Mouse (Mus musculus): ENCODE measurements around the gene Mtfp1. TPM values are rescaled to one million over a fixed set of nuclear protein-coding genes. Genes with fewer than 3 reads are reported as not detected.

The Mtfp1 gene
- polyA plus RNA-seq, 1 experiment from 2014 or later, result 8.7 TPM

DNA sequence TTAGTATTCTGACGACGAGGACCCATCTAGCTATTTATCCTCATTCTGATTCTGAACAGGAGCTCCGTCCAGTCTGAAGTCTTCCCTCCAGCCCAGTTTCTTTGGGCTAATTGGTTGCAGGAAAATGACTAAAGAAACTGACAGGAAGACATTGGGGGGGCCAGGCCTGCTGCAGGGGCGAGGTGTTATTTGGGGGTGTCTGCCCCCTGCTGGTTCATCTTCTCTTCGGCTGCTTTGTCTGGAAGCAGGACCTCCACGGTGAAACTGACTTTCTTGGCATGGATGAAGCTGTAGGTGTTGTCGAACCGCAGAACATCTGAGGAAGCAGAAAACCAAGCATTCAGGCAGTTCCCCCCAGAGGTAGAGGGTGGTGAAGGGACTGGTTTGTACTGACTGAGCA lies 2.9 kb upstream of the Mtfp1 start:
- Histone ChIP-seq H3K4me2 (no peak overlapping the region), H3K36me3 (no peaks in the 10 kb centered on the region), H3K4me3 (replicated peaks) (no peak overlapping the region), H3K9ac (replicated peaks) (no peak overlapping the region), H3K27me3 (no peaks in the 10 kb centered on the region), H3K27ac (no peak overlapping the region), H3K4me1 (replicated peaks) (peaks cover 22% of the 10 kb centered on the region), H3K9me3 (no peaks in the 10 kb centered on the region)
- ATAC-seq (ENCODE audit: insufficient number of reproducible peaks, insufficient read depth, low FRiP score, low TSS enrichment, low read depth), result no peak
- 65% methylated on average over 8 of the region's 8 CpGs for WGBS

- peak overlapping the region; percentile 52 for H3K4me3 ChIP-seq (replicated peaks)
- H3K27ac ChIP-seq, result peak overlapping the region; percentile 83
- ATAC-seq (ENCODE audit: insufficient number of reproducible peaks, insufficient read depth, low FRiP score, low TSS enrichment, low read depth), result peak; percentile 27; the same call in 1 of the 2 replicates
- H3K27me3 ChIP-seq, result no peaks in the 10 kb centered on the region
- H3K4me2 ChIP-seq, result peak overlapping the region; percentile 86
- H3K4me1 ChIP-seq (replicated peaks), result peaks cover 22% of the 10 kb centered on the region
- H3K9me3 ChIP-seq, result no peaks in the 10 kb centered on the region
- H3K36me3 ChIP-seq, result no peaks in the 10 kb centered on the region
- peak overlapping the region; percentile 74 for H3K9ac ChIP-seq (replicated peaks)
- 31% methylated on average over 10 of the region's 10 CpGs for WGBS
These were observed 1.9 kb upstream of the Mtfp1 start for GRCm38 (mm10) chr11:4097091-4097621.

DNA sequence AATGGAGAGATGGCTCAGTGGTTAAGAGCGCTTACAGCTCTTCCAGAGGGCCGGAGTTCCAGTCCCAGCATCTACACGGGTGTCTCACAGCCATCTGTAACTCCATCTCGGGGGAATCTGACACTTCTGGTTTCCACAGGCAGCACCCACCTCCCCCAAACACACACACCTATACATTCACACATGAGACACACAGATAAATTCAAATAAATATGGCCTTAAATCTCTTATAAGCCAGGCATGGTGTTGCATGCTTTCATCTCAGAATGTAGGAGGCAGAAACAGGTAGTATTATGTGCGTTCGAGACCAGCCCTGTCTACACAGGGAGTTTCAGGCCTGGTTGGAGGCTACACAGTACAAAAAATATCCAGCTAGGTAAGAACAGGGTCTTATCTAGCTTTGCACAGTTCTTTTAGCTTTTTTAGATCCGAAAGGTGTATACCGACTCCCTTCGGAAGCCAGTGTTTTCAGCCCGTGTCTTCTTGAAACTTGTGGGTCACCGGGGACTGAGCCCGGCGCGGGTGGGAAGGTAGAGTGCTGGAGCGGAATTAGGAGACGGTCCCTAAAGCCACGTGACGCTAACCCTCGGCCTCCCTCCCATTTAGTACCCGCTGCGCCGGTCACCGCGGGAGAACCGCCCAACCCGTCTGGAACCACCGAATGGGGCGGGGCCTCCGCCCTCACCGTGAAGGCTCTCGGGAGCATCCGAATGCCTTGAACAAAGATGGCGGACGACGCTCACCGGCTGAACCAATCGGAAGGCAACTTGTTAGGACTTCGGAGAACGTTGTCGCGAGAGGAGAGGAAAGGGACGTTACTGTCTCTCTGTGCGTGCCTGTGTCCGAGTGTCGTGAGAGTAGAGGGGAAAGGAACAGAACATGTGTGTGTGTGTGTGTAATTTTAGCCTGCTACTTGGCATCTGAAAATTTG lies 1.1 kb upstream of the Mtfp1 start:
- Histone ChIP-seq H3K27ac (peak overlapping the region; percentile 83), H3K4me1 (replicated peaks) (peaks cover 22% of the 10 kb centered on the region), H3K4me3 (replicated peaks) (peak overlapping the region; percentile 52), H3K27me3 (no peaks in the 10 kb centered on the region), H3K4me2 (peak overlapping the region; percentile 86), H3K9ac (replicated peaks) (peak overlapping the region; percentile 74), H3K36me3 (0 out of 2 replicates have a peak, but pooled peaks cover 3% of the 10 kb centered on the region), H3K9me3 (no peaks in the 10 kb centered on the region)
- 2% methylated on average over 45 of the region's 45 CpGs for WGBS
- ATAC-seq (ENCODE audit: insufficient number of reproducible peaks, insufficient read depth, low FRiP score, low TSS enrichment, low read depth), result peak; percentile 93

- Histone ChIP-seq H3K36me3 (peaks cover 7% of the 10 kb centered on the region; the same call in 1 of the 2 replicates), H3K9ac (replicated peaks) (peak overlapping the region; percentile 48; the same call in 1 of the 2 replicates), H3K27me3 (no peaks in the 10 kb centered on the region), H3K9me3 (no peaks in the 10 kb centered on the region), H3K4me1 (replicated peaks) (peaks cover 22% of the 10 kb centered on the region), H3K27ac (peak overlapping the region; percentile 68), H3K4me3 (replicated peaks) (peak overlapping the region; percentile 52), H3K4me2 (peak overlapping the region; percentile 86)
- no peak for ATAC-seq (ENCODE audit: insufficient number of reproducible peaks, insufficient read depth, low FRiP score, low TSS enrichment, low read depth)
- 10% methylated on average over 22 of the region's 24 CpGs for WGBS
These were observed 671 bp downstream of the Mtfp1 start for GRCm38 (mm10) chr11:4094378-4095170.

- no peak for ATAC-seq (ENCODE audit: insufficient number of reproducible peaks, insufficient read depth, low FRiP score, low TSS enrichment, low read depth)
- H3K36me3 ChIP-seq, result peaks cover 7% of the 10 kb centered on the region; the same call in 1 of the 2 replicates
- H3K9ac ChIP-seq (replicated peaks), result no peak overlapping the region
- peaks cover 22% of the 10 kb centered on the region for H3K4me1 ChIP-seq (replicated peaks)
- H3K4me2 ChIP-seq, result peak overlapping the region; percentile 86; the same call in 1 of the 2 replicates
- 86% methylated on average over 18 of the region's 18 CpGs for WGBS
- H3K27ac ChIP-seq, result no peak overlapping the region
- no peaks in the 10 kb centered on the region for H3K9me3 ChIP-seq
- H3K27me3 ChIP-seq, result no peaks in the 10 kb centered on the region
- H3K4me3 ChIP-seq (replicated peaks), result no peak overlapping the region
These were observed 1.5 kb downstream of the Mtfp1 start for GRCm38 (mm10) chr11:4093459-4094377.

- H3K4me3 ChIP-seq (replicated peaks), result no peak overlapping the region
- H3K27me3 ChIP-seq, result no peaks in the 10 kb centered on the region
- peaks cover 7% of the 10 kb centered on the region; the same call in 1 of the 2 replicates for H3K36me3 ChIP-seq
- H3K9me3 ChIP-seq, result no peaks in the 10 kb centered on the region
- no peaks in the 10 kb centered on the region for H3K4me1 ChIP-seq (replicated peaks)
- H3K4me2 ChIP-seq, result no peak overlapping the region
- 55% methylated on average over 2 of the region's 2 CpGs for WGBS
- ATAC-seq (ENCODE audit: insufficient number of reproducible peaks, insufficient read depth, low FRiP score, low TSS enrichment, low read depth), result no peak
- no peak overlapping the region for H3K9ac ChIP-seq (replicated peaks)
- no peak overlapping the region for H3K27ac ChIP-seq
These were observed 8.0 kb downstream of the Mtfp1 start for GRCm38 (mm10) chr11:4087267-4087666.

- no peak overlapping the region for H3K4me2 ChIP-seq
- ATAC-seq (ENCODE audit: insufficient number of reproducible peaks, insufficient read depth, low FRiP score, low TSS enrichment, low read depth), result no peak
- no peaks in the 10 kb centered on the region for H3K9me3 ChIP-seq
- H3K4me1 ChIP-seq (replicated peaks), result no peaks in the 10 kb centered on the region
- H3K27ac ChIP-seq, result no peak overlapping the region
- no peak overlapping the region for H3K4me3 ChIP-seq (replicated peaks)
- H3K27me3 ChIP-seq, result no peaks in the 10 kb centered on the region
- no peak overlapping the region for H3K9ac ChIP-seq (replicated peaks)
- WGBS, result 73% methylated on average over 1 of the region's 1 CpGs
- peaks cover 4% of the 10 kb centered on the region; the same call in 1 of the 2 replicates for H3K36me3 ChIP-seq
These were observed 9.0 kb downstream of the Mtfp1 start for GRCm38 (mm10) chr11:4086246-4086645.

- Histone ChIP-seq H3K27ac (no peak overlapping the region), H3K9ac (replicated peaks) (no peak overlapping the region)
- 32% methylated on average over 5 of the region's 5 CpGs for WGBS
These were observed 11.7 kb downstream of the Mtfp1 start for GRCm38 (mm10) chr11:4083316-4084078.

DNA sequence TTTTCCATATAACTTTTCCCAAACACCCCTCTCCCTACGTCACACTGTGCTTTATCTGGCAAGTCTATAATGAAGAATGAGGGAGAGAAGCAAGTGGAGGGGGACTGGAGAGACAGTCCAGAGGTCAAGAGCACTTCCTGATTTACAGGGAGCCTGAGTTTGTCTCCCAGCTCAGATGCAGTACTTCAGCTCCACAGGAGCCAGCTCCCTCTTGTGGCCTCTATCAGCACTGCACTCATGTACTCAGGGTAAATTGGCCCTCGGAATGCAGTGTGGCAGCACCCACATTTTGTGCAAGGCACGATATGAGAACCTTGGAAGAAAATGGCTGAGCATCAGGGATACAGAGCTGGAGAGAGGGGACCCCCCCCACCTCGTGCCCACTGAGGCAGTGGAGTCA lies 15.0 kb downstream of the Mtfp1 start:
- Histone ChIP-seq H3K27ac (no peak overlapping the region), H3K4me1 (replicated peaks) (no peaks in the 10 kb centered on the region), H3K9ac (replicated peaks) (no peak overlapping the region), H3K9me3 (no peaks in the 10 kb centered on the region), H3K4me3 (replicated peaks) (no peak overlapping the region), H3K4me2 (no peak overlapping the region), H3K36me3 (no peaks in the 10 kb centered on the region), H3K27me3 (no peaks in the 10 kb centered on the region)
- WGBS, result 14% methylated on average over 4 of the region's 4 CpGs
- ATAC-seq (ENCODE audit: insufficient number of reproducible peaks, insufficient read depth, low FRiP score, low TSS enrichment, low read depth), result no peak

More at GRCm38 (mm10) chr11:4083316-4084078, 11.7 kb downstream of the Mtfp1 start:
- Histone ChIP-seq H3K4me1 (replicated peaks) (no peaks in the 10 kb centered on the region), H3K4me2 (no peak overlapping the region), H3K9me3 (no peaks in the 10 kb centered on the region), H3K27me3 (no peaks in the 10 kb centered on the region), H3K36me3 (no peaks in the 10 kb centered on the region), H3K4me3 (replicated peaks) (no peak overlapping the region)
- no peak for ATAC-seq (ENCODE audit: insufficient number of reproducible peaks, insufficient read depth, low FRiP score, low TSS enrichment, low read depth)

Data from limb, embryonic 12.5 days (tissue).